ENCODE assay signal across 25 mouse cellular contexts in genomic region chr16:24090981-24091380, GRCm38 (mm10).
"Had no signal": no experiment of that assay in that cellular context is flagged by ENCODE, and none has a peak within 500 bp of the region (broad histone marks: within the 10 kb centered on the region; RNA-seq: fewer than 3 reads in every experiment).

No protein-coding gene starts in this region.

- H3K36me3 ChIP-seq: heart, embryonic 13.5 days; heart, embryonic 15.5 days; hindbrain, embryonic 10.5 days; hindbrain, embryonic 12.5 days; kidney, embryonic 15.5 days; limb, embryonic 13.5 days; limb, embryonic 15.5 days had no signal

- H3K27me3 ChIP-seq: heart, embryonic 15.5 days; hindbrain, embryonic 12.5 days; kidney, embryonic 15.5 days; limb, embryonic 13.5 days; limb, embryonic 15.5 days had no signal

- ATAC-seq: forebrain, embryonic 16.5 days; hindbrain, embryonic 16.5 days; inflammation-experienced regulatory T-cells, adult 6 months had no signal

- H3K27ac ChIP-seq: gastrocnemius, adult 2 months; heart, embryonic 13.5 days; heart, embryonic 15.5 days; hindbrain, embryonic 10.5 days; hindbrain, embryonic 12.5 days; hindbrain, embryonic 14.5 days; kidney, embryonic 15.5 days; kidney, postnatal 0 days; limb, embryonic 13.5 days; limb, embryonic 15.5 days; liver, embryonic 14.5 days had no signal

- H3K4me3 ChIP-seq: gastrocnemius, adult 2 months; heart, embryonic 13.5 days; heart, embryonic 15.5 days; hindbrain, embryonic 10.5 days; hindbrain, embryonic 12.5 days; kidney, embryonic 15.5 days; limb, embryonic 13.5 days; limb, embryonic 15.5 days had no signal

- DNase-seq: gastrocnemius, adult 2 months; gastrocnemius, postnatal 10 days; gastrocnemius, postnatal 25 days; heart, postnatal 4 days; kidney, adult 2 months; kidney, adult 9 months; kidney, postnatal 14 days; kidney, postnatal 36 days; layer of hippocampus, adult 9-11 months; layer of hippocampus, postnatal 36 days; left cerebral cortex, postnatal 4 days had no signal

- H3K9me3 ChIP-seq: heart, embryonic 13.5 days; heart, embryonic 15.5 days; hindbrain, embryonic 10.5 days; hindbrain, embryonic 12.5 days; kidney, embryonic 15.5 days; limb, embryonic 13.5 days; limb, embryonic 15.5 days had no signal

- H3K9ac ChIP-seq: heart, embryonic 13.5 days; heart, embryonic 15.5 days; hindbrain, embryonic 12.5 days; hindbrain, embryonic 14.5 days; kidney, embryonic 15.5 days; limb, embryonic 13.5 days; limb, embryonic 15.5 days; liver, embryonic 14.5 days had no signal

- H3K4me1 ChIP-seq: heart, embryonic 13.5 days; heart, embryonic 15.5 days; hindbrain, embryonic 10.5 days; hindbrain, embryonic 12.5 days; kidney, embryonic 15.5 days; limb, embryonic 13.5 days; limb, embryonic 15.5 days had no signal

- H3K4me2 ChIP-seq: heart, embryonic 11.5 days; heart, embryonic 13.5 days; heart, embryonic 15.5 days; hindbrain, embryonic 12.5 days; hindbrain, embryonic 14.5 days; kidney, embryonic 15.5 days; limb, embryonic 13.5 days; limb, embryonic 15.5 days had no signal
